Mouse (Mus musculus) heart, adult 18-20 months (tissue): ENCODE measurements around the gene Fat1. TPM values are rescaled to one million over a fixed set of nuclear protein-coding genes. Genes with fewer than 3 reads are reported as not detected.
"Not testable (repeated sequence)": the region's sequence is repeated elsewhere in the genome, so short reads cannot be mapped to it uniquely, and the experiment has no call there.

Experiments used
- DNase-seq, 2 experiments: peaks; one replicate each; pipeline ENCODE4 v3.0.0; 2021 to 2022; ENCODE audit warnings: mixed read lengths in 1 of 2
- total RNA-seq, 2 experiments: library from RNA; stranded (reverse); gene quantifications; 2 replicates each; pipeline ENCODE4 v1.2.3; 2021

The Fat1 gene
- total RNA-seq, 2 experiments from 2014 or later = 13.8 to 14.1 TPM

DNA sequence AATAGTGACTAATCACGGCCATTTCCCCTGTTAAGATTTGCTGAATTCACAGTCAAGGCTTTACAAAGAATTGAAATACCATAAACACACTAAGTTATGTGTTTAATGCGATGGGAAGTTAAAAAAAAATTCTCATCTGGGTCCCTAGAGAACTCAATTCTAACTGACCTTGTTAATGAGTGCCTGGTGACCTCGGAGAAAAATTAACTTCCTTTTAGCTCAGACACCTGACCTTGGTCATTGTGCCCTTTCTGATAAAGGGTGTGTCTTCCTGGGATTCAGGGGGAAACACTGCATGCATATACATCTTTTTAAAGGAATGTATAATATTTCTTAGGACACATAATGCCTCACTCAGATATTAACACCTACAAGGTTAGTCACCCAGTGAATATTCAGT, 68.8 kb downstream of the Fat1 start:
- DNase-seq = no peak

DNA sequence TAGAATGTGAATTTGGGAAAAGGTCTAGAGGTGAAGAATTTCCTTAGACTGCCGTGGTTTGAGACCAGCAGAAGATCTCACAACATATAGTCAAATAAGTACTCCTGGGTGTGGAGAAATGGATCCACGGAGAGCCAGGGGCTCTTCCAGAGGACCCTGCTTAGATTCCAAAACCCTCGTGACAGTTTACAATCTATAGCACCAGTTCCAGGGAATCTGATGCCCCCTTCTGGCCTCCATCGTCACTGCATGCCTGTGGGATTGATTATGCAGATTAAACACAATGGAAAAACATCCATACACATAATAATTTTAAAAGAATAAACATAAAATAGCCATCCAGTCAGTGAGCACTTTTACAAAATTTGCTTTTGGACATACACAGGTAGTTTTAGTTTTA, 75.4 kb downstream of the Fat1 start:
- peak in 1 of 2 experiments; percentile 68 for DNase-seq

DNA sequence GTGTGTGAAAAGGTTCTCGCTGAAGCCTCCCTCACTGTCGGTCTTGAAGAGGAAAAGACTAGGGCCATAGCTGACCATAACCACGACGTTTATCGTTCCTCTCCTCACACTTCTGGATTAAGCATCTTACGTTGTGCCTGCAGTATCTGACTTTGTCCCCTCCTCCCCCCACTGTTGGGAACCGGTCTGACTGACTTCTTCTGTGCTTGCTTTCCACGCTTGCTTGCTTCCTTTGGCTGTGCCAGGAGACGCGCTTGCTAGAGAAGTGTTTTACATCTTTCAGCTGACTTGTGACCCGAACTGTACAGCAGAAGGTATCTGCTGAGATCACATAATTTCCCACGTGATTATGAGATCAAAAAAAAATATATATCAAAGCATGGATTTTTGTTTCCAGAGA, 76.5 kb downstream of the Fat1 start:
- DNase-seq = no peak

DNA sequence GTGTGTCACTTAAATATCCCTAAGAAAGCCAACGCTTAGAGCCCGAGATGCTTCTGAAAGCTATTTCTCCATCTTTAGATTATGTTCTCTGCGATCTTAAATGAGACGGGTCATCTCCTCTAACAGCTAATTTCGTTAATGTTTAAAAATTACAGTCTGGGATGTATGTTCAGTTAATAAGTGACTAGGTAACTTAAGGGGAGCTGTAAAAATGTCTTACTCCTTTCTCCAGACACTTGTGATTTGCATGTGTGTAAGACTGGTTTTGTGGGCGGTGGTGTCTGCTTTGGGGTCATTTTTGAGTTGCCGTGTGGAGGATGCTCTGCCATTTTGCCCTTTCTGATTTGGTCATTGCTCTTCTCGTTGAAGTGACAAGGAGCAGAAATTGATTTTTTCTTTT, 78.6 kb downstream of the Fat1 start:
- no peak for DNase-seq

DNA sequence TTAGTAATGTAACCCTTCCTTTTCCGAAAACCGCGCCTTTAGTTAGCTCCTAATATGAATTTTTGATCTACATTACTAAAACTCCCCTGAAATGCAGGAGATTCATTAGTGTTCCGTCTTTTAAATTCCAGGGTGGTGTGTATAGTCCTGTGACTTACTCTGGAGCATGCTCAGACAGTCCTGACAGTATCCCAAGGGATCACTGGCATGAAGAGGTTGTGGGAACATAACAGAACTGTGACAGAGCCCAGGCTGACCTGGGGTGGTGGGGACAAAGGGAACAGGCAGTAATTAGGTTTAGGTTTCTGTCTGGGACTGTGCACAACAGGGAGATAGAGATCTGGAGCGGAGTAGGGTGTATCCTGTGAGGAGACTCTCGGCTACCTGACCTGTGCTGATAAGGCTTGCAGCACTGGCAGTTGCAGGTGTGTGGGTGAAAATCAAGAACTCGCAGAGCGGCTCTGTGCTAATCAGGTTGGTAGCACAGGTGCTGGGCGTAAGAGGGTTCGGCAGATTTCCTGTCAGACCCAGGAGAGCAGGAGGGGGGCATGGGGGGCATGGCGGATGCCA, 79.3 kb downstream of the Fat1 start:
- DNase-seq = no peak

DNA sequence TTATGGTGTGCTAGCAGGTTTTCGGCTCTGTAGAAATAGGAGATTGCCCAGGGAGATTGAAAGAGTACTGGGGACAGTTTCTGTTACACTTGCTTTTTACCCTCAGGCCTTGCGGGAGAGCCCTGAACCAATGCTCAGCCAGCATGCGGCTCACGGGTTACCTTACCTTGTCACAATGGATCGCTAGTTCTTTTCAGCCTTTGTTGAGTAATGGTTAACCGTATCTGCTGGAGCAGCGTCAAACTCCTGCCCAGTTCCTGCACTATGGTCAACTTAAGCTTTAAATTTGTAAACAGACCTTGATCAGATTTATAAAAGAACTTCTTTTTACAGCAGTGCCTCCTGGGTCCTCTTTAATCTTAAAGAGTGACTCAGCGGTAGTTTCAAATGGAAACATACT, 80.6 kb downstream of the Fat1 start:
- no peak for DNase-seq

DNA sequence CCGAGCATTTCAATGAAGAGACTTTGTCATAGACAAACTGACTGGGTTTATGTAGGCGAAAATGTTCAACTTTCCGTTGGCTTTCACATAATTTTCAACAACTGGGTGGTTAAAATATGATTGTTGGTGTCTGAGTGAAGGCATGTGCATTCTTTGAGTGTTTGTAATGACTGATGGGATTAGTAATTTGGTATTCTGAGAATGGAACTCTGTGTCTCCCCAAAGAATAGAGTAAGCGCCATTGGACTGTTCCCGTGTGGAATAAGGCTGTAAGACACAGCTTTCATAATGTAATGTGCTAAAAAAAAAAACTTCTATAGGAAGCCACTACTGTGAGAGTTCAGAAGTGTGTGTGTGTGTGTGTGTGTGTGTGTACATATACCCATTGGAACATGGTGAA, 84.0 kb downstream of the Fat1 start:
- no peak for DNase-seq

DNA sequence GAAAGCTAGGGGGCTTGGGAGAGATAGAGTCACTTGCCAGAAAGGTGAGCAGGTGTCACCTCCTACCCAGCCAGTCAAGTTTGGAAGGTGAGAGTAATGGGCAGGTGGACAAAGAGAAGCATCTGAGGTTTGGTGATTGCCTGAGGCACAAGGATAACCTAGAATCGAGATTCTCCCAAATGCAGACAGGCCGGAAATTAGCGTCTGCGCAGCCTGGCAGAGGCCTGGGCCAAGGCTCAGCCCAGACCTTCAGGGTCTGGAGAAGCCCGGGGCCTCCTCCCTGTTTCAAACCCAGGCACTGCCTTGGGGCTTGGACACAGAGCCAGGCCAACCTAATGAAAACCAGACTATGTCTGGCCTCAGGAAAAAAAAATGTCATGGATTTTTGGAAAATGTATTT, 85.9 kb downstream of the Fat1 start:
- DNase-seq = no peak

DNA sequence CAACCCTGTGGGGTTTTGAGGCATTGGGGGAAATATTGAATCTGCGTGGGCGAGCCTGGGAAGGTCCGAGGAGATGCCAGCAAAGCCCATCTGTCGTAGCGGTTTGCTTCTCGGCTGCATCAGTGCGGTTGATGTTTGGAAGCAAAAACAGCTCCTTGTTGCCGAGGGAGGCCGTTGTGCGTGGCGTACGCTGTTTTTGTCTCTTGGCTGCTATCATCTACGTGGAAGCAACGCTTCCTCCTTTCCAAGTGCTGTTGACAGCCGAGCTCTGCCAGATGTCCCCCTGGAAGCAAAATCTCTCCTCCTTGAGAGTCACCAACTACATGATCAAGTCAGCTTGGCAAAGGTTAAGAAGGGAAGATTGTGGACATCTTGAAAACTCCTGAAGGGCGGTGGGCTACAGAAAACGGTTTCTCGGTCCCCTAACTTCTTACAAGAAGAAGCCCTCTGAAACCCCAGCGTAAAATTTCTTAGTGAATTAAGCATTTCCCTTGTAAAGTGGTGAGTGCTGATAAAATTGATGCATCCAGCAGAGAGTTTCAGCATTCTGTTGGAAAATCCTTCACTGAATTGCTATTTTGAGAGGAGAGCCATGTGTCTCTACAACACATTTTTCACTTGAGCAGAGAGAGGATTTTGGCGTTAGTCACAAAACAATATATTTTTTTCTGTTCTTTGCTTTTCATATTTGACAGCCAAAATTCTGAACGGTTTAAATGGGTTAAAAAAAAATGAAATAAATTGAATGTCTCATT, 86.8 kb downstream of the Fat1 start:
- peak; percentile 30 to 35 for DNase-seq

DNA sequence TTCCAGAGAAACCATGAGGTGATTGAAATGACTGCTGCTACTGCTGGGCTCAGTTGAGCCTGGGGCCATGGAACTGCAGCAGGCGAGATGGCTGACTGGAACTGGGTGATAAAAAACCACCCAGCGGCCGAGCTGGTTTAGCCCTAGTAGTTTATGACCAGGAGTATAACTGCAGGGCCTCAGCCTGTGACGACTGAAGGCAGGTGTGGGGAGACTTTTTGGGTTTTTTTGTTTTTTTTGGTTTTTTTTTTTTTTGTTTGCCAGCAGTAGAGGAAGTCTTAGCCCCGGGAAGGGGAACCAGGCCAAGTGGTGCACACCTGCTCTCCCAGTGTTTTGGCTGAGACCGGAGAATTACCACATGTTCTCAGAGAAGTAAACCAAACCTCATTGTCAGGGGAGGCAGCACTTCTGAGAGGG, 92.8 kb downstream of the Fat1 start:
- no peak for DNase-seq

DNA sequence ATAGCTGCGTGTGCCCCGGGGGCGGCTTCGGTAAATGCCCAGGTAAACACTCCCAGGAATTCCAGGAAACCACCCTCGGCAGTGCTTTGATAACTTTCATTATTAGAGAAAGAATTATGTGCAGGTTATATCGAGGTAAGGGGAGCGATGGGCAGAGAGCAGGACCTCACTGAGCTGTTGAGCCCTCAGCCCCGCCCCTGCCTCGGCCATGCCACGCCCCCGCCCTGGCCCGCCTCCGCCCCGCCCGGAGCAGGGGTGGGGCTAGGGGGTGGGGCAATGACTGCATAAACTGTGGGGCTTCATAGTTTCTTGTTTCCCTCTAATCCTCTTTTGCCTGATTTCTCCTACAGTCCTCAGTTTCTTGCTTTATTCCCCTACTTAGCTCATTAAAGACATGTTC, 103.1 kb downstream of the Fat1 start:
- DNase-seq = no peak

DNA sequence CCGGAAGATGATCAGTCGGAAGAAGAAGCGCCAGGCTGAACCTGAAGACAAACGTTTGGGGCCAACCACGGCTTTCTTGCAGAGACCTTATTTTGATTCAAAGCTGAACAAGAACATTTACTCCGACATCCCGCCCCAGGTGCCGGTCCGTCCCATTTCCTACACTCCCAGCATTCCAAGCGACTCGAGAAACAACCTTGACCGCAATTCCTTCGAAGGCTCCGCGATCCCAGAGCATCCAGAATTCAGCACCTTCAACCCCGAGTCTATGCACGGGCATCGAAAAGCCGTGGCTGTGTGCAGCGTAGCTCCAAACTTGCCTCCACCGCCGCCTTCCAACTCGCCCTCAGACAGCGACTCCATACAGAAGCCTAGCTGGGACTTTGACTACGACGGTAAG, 108.9 kb downstream of the Fat1 start:
- DNase-seq = no peak

DNA sequence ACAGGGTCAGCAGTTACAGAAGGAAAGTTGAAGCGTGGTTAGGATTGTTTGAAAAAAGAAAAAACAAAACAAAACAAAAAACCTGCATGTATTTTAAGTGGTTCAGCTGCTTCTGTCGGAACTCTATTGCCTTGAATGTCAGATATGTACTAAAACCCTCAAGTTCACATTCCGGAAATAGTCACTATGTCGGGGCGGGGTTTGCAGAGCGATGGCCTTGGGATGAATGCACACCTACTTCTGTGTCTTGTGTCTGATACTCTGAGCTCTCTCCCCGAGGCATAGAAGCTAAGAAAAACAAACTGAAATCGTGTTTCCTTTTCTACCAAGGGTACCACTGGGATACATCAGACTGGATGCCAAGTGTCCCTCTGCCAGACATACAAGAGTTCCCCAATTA, 115.2 kb downstream of the Fat1 start:
- DNase-seq = no peak

DNA sequence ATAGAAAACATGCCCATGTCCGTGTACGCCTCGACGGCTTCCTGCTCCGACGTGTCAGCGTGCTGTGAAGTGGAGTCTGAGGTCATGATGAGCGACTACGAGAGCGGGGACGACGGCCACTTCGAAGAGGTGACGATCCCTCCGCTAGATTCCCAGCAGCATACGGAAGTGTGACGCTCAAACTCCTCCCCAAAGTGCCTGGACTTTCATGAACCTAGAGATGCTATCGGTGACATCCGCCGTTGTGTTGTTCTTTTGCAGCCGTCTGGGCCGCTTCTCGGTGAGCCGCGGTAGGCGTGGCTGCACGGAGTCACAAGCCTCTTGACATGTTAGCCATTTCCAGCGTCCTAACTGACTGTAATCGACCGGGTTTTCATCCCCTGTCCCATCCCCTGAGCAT, 116.0 kb downstream of the Fat1 start:
- DNase-seq = no peak

DNA sequence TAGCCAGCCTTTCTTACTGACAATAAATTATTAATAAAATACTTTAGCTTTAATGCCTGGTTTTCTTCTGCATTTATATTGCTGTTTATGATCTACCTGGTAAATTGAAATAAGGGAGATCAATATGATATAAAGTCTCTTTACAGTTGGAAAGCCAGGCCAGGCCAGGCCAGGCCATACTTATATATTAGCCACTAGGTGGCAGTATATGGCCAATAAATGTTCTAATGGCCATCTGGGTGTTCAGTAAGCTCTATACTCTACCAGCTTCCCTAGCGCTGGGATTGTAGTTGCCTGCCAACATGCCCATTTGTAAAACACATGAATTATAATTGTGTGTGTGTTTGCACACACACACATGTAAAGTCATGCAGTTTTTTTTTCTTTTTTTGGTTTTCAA, 117.0 kb downstream of the Fat1 start:
- no peak for DNase-seq

DNA sequence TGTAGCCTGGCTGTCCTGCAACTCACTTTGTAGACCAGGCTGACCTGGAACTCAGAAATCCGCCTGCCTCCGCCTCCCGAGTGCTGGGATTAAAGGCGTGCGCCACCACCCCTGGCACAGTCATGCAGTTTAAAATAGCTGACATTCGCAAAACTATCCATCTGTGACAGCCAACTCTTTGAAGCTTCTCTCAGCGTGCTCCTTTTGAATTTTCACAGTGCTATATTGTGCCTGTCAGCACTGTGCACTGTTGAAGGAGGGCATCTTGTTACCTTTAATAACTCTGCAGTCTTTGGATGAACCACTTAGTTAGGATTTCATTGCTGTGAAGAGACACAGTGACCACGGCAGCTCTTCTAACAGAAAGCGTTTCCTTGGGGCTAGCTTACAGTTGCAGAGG, 117.4 kb downstream of the Fat1 start:
- DNase-seq = no peak

DNA sequence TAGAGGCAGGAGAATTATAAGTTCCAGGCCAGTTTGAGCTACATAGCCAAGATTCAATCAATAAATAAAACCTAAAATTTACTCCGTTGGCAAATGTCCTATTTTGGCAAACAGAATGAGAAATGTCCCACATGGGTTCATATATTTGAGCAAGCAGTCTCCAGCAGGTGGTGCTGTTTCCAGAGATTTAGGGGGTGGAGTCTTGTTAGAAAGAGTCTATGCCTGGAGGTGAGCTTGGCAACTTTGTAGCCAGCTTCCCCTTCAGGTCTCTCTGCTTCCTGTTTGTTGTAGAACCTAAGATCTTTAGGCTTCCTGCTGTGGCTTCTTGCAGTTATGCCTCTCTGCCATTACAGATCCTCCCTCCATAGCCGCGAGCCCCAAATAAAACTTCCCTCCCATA, 120.3 kb downstream of the Fat1 start:
- DNase-seq = no peak

DNA sequence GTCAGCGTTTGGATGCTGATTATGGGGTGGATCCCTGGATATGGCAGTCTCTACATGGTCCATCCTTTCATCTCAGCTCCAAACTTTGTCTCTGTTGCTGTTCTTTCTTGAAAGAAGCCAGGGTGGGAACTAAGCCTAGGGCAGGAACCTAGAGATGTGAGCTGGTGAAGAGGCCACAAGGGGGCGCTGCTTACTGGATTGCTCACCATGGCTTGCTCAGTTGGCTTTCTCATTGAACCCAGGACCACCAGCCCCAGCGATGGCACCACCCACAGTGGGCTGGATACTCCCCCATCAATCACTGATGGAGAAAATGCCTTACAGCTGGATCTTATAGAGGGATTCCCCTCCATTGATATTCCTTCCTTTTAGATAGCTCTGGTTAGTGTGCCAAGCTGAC, 121.6 kb downstream of the Fat1 start:
- no peak for DNase-seq

DNA sequence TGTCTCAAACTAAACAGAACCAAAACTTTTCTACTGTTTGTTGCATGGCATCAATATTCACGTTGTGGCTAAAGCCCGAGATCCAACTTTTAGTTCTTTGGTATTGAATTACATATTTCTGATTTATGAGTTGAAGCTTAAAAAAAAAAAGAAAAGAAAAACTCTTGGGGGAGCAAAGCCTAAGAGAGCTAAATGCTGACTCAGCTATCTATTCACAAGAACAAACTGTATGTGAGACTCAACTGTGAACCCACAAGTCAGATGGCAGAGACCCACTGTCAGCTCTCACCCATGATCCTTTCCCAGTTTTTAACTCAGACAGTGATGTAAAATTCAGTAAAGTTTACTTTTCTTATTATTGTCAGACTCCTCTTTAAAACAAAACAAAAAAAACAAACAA, 124.8 kb downstream of the Fat1 start:
- no peak for DNase-seq

DNA sequence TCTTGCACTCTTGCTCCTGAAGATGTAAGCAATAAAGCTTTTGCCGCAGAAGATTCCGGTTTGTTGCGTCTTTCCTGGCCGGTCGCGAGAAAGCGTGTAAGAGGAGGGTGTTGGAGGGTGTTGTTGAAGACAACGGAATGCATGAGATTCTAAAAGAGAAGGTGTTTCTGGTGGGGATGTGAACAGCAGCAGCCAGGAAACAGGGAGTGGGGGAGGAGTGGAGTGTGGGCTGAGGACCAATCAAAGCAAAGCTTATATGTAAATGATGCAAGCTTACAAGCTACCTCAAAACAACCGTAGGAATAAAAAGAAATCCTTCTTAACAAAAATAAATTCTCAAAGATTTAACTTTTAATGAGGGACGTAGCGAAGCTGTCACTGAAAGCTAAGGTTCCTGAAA, 127.1 kb downstream of the Fat1 start:
- DNase-seq = no peak

DNA sequence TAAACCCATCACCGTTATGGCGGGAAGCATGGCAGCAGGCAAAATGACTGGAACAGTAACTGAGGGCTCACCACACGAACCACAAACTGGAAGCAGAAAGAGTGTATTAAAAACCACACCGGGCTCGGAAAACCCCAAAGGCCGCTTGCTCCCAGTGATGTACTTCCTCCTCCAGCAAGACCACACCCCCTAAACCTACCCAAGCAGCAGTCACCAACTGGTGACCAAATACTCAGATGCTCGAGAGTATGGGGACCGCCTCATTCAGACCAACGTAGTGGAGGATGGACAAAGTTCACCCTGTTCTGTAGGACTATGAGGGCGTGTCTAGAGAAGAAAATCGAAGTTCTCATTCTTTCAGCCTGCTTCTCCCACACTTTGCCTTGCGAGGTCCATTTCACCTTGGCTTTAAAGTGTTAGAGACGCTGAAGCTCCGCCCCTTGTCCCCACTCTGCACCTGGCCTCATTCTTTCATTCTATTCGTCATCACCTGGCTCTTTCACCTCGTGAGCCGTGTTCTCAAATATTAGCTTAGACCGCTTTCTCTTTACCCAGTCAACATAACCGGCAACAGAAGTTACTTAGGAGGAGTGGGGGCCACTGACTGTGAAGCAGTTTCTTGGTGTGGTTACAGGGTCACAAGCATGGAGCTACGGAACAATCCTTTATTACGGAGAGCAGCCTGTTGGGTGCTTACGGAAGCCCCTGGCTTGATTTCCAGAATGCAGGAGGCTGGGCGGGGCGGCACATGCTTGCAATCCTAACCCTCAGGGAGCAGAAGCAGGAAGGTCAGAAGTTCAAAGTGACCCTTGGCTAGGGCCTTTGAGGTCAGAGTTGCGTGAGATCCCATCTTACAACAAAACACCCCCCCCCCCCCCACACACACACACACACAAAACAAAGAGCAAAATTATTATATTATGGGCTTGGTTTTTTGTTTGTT, 128.0 kb downstream of the Fat1 start:
- DNase-seq = no peak

DNA sequence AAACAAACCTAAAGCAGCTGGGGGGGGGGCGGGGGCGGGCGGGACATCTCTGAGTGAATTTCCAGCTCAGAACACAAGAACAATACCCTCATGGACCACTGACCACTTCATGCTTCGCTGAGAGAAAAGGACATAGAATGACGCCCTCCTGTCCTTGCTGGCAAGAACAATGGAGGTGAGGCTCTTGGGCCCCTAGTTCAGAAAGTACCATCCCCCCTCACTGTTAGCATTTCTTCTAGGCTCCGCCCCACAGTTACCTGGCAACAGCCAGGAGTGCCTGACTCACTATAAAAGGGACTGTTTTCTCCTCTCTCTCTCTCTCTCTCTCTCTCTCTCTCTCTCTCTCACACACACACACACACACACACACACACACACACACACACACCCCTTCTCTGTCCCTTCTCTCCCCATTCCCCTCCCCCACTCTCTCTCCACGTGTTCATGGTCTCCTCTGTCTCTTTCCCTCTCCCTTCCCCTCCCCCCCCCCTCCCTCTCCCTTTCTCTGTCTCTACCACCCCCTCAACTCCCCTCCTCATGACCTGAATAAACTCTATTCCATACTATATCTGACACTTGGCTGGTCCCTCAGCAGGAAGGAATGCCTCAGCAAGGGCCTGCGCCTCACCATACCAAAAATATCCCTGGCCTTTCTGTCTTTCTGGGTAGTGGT, 129.1 kb downstream of the Fat1 start:
- no peak for DNase-seq

DNA sequence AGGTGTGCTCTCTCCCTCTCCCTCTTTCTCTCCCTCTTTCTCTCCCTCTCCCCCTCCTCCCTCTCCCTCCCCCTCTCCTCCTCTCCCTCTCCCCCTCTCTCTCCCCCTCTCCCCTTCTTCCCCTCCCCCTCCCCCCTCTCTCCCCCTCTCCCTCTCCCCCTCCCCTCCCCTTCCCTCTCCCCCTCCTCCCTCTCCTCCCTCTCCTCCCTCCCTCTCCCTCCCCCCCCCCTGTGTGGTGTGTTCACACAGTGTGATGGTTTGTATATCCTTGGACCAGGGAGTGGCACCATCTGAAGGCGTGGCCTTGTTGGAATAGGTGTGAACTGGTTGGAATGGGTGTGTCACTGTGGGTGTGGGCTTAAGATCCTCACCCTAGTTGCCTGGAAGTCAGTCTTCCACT, 130.1 kb downstream of the Fat1 start:
- DNase-seq = not testable (repeated sequence)
